Mouse (Mus musculus) stomach, postnatal 0 days (tissue): ENCODE data around the gene Nono. TPM values are rescaled to one million over a fixed set of nuclear protein-coding genes. Genes with fewer than 3 reads are reported as not detected.

Experiments used
- ATAC-seq: fragments of 200-750 bp; cut with Nextera tagmentation; 2 replicates; pipeline ENCODE4 v1.8.0; 2017; ENCODE audit not compliant: low FRiP score, low TSS enrichment
- DNase-seq: peaks from one replicate; pipeline ENCODE4 v3.0.0-alpha.2; 2016; ENCODE audit warnings: low spot score
- H3K27ac ChIP-seq: fragments of 300-500 bp; sonication (generic); replicated peaks from 2 replicates; pipeline ENCODE4 v1.5.1; 2014; ENCODE audit warnings: mild to moderate bottlenecking, control low read depth
- H3K27me3 ChIP-seq: fragments of 300-500 bp; sonication (generic); 2 replicates; pipeline ENCODE4 v1.6.1; 2014; ENCODE audit warnings: low read length; ENCODE audit not compliant: control insufficient read depth, insufficient read depth
- H3K36me3 ChIP-seq: fragments of 300-500 bp; sonication (generic); 2 replicates; pipeline ENCODE4 v1.6.1; 2014; ENCODE audit warnings: low read length, mixed read lengths; ENCODE audit not compliant: control insufficient read depth, insufficient read depth
- H3K4me1 ChIP-seq: fragments of 300-500 bp; sonication (generic); replicated peaks from 2 replicates; pipeline ENCODE4 v1.6.1; 2014; ENCODE audit warnings: antibody characterized with exemption; ENCODE audit not compliant: control insufficient read depth, insufficient read depth
- H3K4me2 ChIP-seq: fragments of 300-500 bp; sonication (generic); replicated peaks from 2 replicates; pipeline ENCODE4 v1.6.1; 2014; ENCODE audit warnings: low read depth, mild to moderate bottlenecking, control low read depth, moderate library complexity
- H3K4me3 ChIP-seq: fragments of 300-500 bp; sonication (generic); 2 replicates; pipeline ENCODE4 v1.5.1; 2014; ENCODE audit warnings: low read depth, low read length, control low read depth
- H3K9ac ChIP-seq: fragments of 300-500 bp; sonication (generic); 2 replicates; pipeline ENCODE4 v1.6.1; 2014; ENCODE audit warnings: mild to moderate bottlenecking, low read length, control low read depth, mixed read lengths
- H3K9me3 ChIP-seq: fragments of 300-500 bp; sonication (generic); 2 replicates; pipeline ENCODE4 v1.6.1; 2016; ENCODE audit warnings: low read length; ENCODE audit not compliant: control insufficient read depth
- CTCF ChIP-seq: IDR thresholded peaks from 2 replicates; pipeline ENCODE4 v1.5.1; 2016; ENCODE audit warnings: antibody characterized with exemption, low read depth, mild to moderate bottlenecking, moderate library complexity
- EP300 ChIP-seq: optimal IDR thresholded peaks from 2 replicates; pipeline ENCODE3; 2016; ENCODE audit warnings: antibody characterized with exemption
- WGBS: fragments of 180-500 bp; shearing (Covaris S2); extraction: QIAGEN DNeasy Blood & Tissue Kit; methylation state at CpG from one replicate; pipeline ENCODE4 v1.1.7; 2014; 5-methylcytosine and 5-hydroxymethylcytosine counted together
- polyA plus RNA-seq: library from polyadenylated mRNA; unstranded; fragments of >200 nt; fragmentation: Nextera tagmentation; extraction: Ambion mirVana; gene quantifications from 2 replicates; pipeline ENCODE4 v1.2.1, GENCODE M21; 2015

Gene Nono
- polyA plus RNA-seq, 1 experiment from 2014 or later = 107 TPM

DNA sequence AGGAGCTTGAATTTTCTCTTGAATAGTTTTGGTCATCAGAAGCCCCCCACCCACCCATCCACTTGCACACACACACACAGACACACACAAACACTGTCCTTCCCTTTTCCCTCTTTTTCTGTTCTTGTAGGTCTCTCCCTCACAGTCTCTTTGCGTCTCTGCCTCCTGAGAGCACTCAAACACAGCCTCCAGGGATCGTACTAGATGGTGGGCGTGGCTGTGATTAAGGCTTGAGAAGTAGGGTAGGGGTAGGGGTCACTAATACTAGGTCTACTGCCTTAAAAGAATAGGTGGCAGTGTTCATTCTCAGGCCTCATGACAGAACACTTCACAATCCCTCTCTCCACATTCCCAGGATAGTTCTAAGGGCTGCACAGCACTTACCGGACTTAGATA lies 8.4 kb upstream of the Nono start, which contains the start of gene Zmym3:
TSS of gene Zmym3 (minus strand) at position 150 of the 396 bp plus-strand sequence.
- WGBS = 26% methylated on average over 4 of the region's 4 CpGs
- H3K4me2 ChIP-seq = peak within 1 kb of the TSS; percentile 65
- H3K9me3 ChIP-seq = no peaks in the 10 kb centered on the region
- no peak for TF ChIP-seq CTCF
- no peak for TF ChIP-seq EP300
- no peaks in the 10 kb centered on the region for H3K27me3 ChIP-seq
- H3K4me3 ChIP-seq = peak within 1 kb of the TSS; percentile 57
- H3K9ac ChIP-seq = peak within 1 kb of the TSS; percentile 63
- peak within 1 kb of the TSS; percentile 56; the same call in 1 of the 2 replicates for H3K27ac ChIP-seq
- H3K4me1 ChIP-seq = no peaks in the 10 kb centered on the region; the same call in 1 of the 2 replicates
- H3K36me3 ChIP-seq = no peaks in the 10 kb centered on the region
- DNase-seq = no peak
- no peak for ATAC-seq

DNA sequence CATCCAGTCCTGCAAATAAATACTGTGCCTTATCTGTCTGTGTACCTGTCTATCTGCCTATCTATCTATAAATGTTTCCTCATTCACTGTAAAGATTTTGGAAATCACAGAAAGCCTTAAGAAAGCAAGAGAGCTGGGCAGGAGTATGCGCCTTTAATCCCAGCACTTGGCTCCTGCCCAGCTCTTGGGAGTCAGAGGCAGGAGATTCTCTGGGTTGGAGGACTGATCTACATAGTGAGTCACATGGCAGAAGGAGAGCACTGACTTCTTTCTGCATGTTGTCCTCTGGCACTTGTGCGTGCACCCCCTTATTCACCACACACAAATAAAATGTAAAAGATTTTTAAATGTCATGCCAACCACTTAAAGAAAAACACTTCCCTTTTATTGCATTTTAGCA lies 5.7 kb upstream of the Nono start:
- no peak overlapping the region for H3K27ac ChIP-seq
- no peak for TF ChIP-seq EP300
- no peak for TF ChIP-seq CTCF
- H3K4me3 ChIP-seq = no peak overlapping the region
- no peaks in the 10 kb centered on the region for H3K36me3 ChIP-seq
- no peaks in the 10 kb centered on the region for H3K9me3 ChIP-seq
- H3K9ac ChIP-seq = no peak overlapping the region
- H3K27me3 ChIP-seq = no peaks in the 10 kb centered on the region
- H3K4me2 ChIP-seq = no peak overlapping the region
- H3K4me1 ChIP-seq = no peaks in the 10 kb centered on the region
- 71% methylated on average over 2 of the region's 2 CpGs for WGBS
- no peak for DNase-seq
- no peak for ATAC-seq

- Histone ChIP-seq H3K36me3 (no peaks in the 10 kb centered on the region), H3K4me2 (no peak overlapping the region), H3K9me3 (no peaks in the 10 kb centered on the region), H3K9ac (no peak overlapping the region), H3K4me3 (no peak overlapping the region), H3K4me1 (no peaks in the 10 kb centered on the region), H3K27me3 (no peaks in the 10 kb centered on the region), H3K27ac (no peak overlapping the region)
- WGBS = 7% methylated on average over 1 of the region's 1 CpGs
- TF ChIP-seq EP300 (no peak), CTCF (peak; percentile 46)
- ATAC-seq (no peak), DNase-seq (no peak)
These were observed 1.3 kb upstream of the Nono start for GRCm38 (mm10) chrX:101427774-101428173.

DNA sequence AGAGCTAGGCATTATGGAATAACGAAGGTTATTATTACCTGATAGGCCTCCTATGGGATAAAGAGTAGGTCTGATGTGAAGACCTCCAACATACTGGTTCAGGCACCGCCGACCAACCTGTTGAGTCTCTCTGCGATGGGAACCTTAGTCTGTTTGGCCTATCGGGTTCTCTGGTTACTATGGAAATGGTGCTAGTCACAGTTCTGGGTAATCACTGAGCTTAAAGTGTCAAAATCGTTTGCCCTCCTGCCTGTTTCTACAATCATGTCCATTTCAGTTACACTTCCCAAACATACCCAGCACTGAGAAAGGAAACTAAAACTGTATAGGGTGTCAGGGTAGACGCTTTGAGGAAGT lies 355 bp upstream of the Nono start:
- peak overlapping the region; percentile 48; the same call in 1 of the 2 replicates for H3K9ac ChIP-seq
- DNase-seq = no peak
- ATAC-seq = no peak
- H3K4me1 ChIP-seq = no peaks in the 10 kb centered on the region
- H3K27ac ChIP-seq = peak overlapping the region; percentile 88
- H3K4me3 ChIP-seq = peak overlapping the region; percentile 60
- H3K4me2 ChIP-seq = peak overlapping the region; percentile 39
- H3K27me3 ChIP-seq = no peaks in the 10 kb centered on the region
- TF ChIP-seq EP300 (no peak), CTCF (no peak)
- H3K9me3 ChIP-seq = no peaks in the 10 kb centered on the region
- WGBS = 27% methylated on average over 7 of the region's 7 CpGs
- no peaks in the 10 kb centered on the region for H3K36me3 ChIP-seq

DNA sequence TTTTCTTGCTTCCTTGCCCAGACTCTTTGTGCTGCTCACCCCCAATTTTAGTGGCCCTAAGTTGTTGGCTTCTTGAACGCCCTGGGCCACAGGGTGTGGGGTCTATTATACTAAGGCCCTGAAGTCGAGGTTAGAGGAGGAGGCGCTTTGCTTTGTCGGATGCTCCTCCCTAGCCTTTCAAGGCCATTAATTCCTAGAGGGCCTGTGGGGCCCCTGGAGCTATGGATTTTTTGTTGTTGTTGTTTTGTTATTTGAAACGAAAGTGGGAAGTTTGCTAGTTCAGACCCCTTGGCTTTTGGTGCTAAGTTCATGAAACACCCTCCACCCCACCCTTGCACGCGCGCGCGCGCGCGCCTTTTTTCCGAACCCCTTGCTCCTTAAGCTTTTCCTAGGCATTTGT lies 858 bp downstream of the Nono start:
- Histone ChIP-seq H3K36me3 (no peaks in the 10 kb centered on the region), H3K4me1 (no peaks in the 10 kb centered on the region), H3K9me3 (no peaks in the 10 kb centered on the region), H3K27me3 (no peaks in the 10 kb centered on the region), H3K9ac (peak overlapping the region; percentile 80), H3K27ac (peak overlapping the region; percentile 96), H3K4me3 (peak overlapping the region; percentile 60), H3K4me2 (peak overlapping the region; percentile 44)
- WGBS = 13% methylated on average over 14 of the region's 14 CpGs
- ATAC-seq (peak; percentile 55), DNase-seq (no peak)
- TF ChIP-seq EP300 = no peak
- no peak for TF ChIP-seq CTCF

GRCm38 (mm10) chrX:101448886-101449475 lies 19.9 kb downstream of the Nono start, which contains the start of gene Itgb1bp2:
Gene Itgb1bp2, plus strand, starts transcription at chrX:101449088.
- ATAC-seq = no peak
- DNase-seq = no peak
- Histone ChIP-seq H3K9ac (no peak within 1 kb of the TSS), H3K4me2 (no peak within 1 kb of the TSS), H3K4me3 (no peak within 1 kb of the TSS), H3K27ac (no peak within 1 kb of the TSS), H3K36me3 (no peaks in the 10 kb centered on the region), H3K4me1 (no peaks in the 10 kb centered on the region), H3K27me3 (no peaks in the 10 kb centered on the region), H3K9me3 (no peaks in the 10 kb centered on the region)
- 48% methylated on average over 4 of the region's 4 CpGs for WGBS
- TF ChIP-seq EP300 = no peak
- TF ChIP-seq CTCF = no peak
